ENCODE assay signal across 18 mouse cellular contexts in the genomic region with DNA sequence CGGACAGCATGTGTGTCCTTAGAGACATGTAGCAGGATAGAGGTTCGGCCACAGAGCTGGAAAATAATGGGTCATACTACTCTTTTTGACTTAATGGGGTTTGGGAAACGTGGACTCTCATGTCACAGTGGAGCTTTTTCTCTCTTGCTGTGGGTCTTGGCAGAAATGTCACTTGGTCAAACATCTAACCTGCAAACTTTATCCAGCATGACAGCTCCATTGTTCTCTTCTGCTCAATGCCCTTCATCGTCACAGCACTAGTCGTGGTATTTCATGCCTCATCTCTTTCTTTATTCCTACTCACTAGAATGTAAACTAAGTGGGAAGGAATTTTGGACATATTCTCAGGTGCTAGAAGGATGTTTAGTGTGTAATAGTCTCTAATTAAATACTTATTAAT.
"Had no signal": no experiment of that assay in that cellular context is flagged by ENCODE, and none has a peak within 500 bp of the region (broad histone marks: within the 10 kb centered on the region; RNA-seq: fewer than 3 reads in every experiment).

No protein-coding gene starts in this region.

- H3K4me1 ChIP-seq: liver, embryonic 12.5 days; neural tube, embryonic 13.5 days; neural tube, embryonic 15.5 days had no signal

- H3K4me3 ChIP-seq: liver, embryonic 12.5 days; midbrain, embryonic 10.5 days; myocyte; neural tube, embryonic 13.5 days; neural tube, embryonic 15.5 days had no signal

- H3K36me3 ChIP-seq: liver, embryonic 12.5 days; midbrain, embryonic 10.5 days; neural tube, embryonic 13.5 days; neural tube, embryonic 15.5 days had no signal

- H3K27me3 ChIP-seq: liver, embryonic 12.5 days; neural tube, embryonic 13.5 days; neural tube, embryonic 15.5 days had no signal

- H3K9me3 ChIP-seq: liver, embryonic 12.5 days; midbrain, embryonic 10.5 days; neural tube, embryonic 13.5 days; neural tube, embryonic 15.5 days had no signal

- H3K4me2 ChIP-seq: liver, embryonic 12.5 days; lung, embryonic 14.5 days; neural tube, embryonic 13.5 days; neural tube, embryonic 15.5 days had no signal

- H3K9ac ChIP-seq: liver, embryonic 12.5 days; liver, embryonic 14.5 days; lung, embryonic 14.5 days; neural tube, embryonic 13.5 days; neural tube, embryonic 15.5 days had no signal

- H3K27ac ChIP-seq: liver, embryonic 12.5 days; liver, embryonic 14.5 days; midbrain, embryonic 10.5 days; neural tube, embryonic 13.5 days; neural tube, embryonic 15.5 days had no signal

- ATAC-seq: liver, embryonic 12.5 days; midbrain, embryonic 16.5 days had no signal

- DNase-seq: lung, adult 18-20 months; lung, embryonic 14.5 days; lung, postnatal 10 days; lung, postnatal 4 days; right cerebral cortex, adult 18-20 months; right cerebral cortex, postnatal 25 days; right cerebral cortex, postnatal 4 days; spleen, adult 18-20 months; thymus, adult 18-20 months; thymus, postnatal 14 days; thymus, postnatal 36 days had no signal
